Comparison of ENCODE assay signal across 18 mouse cellular contexts in the genomic region with DNA sequence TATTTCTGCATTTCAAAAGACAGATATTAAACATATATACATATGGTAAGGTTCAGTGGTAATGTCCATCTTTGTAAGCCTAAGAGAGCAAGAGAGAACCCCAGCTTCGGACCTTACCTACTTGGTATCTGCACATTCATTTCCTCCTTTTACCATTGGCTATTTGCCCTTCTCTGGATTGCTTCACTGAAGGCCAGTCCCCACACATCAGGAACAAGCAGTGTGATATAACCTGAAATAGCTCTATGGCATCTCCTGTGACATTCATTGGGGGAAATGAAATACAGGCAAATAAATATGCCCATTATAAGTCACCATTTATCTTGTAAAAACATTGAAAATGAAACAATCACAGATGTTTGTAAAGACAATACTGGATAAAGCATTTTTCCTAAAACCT. TPM values are rescaled to one million over a fixed set of nuclear protein-coding genes. Genes with fewer than 3 reads are reported as not detected.
DNase-seq lines count a peak whose midpoint lies in the region; ATAC-seq and TF ChIP-seq lines count a peak whose summit lies in the region.
"Had no signal": no experiment of that assay in that cellular context is flagged by ENCODE, and none has a peak within 500 bp of the region (broad histone marks: within the 10 kb centered on the region; RNA-seq: fewer than 3 reads in every experiment).

No protein-coding gene starts in this region.

- H3K9ac ChIP-seq in hindbrain, embryonic 12.5 days = peak overlapping the region; percentile 72
- H3K9ac ChIP-seq in midbrain, embryonic 14.5 days (replicated peaks; ENCODE audit: low read length) = peak overlapping the region; percentile 70
- H3K9ac ChIP-seq: lung, embryonic 14.5 days had no signal

- peak overlapping the region; percentile 62; the same call in 1 of the 2 replicates for H3K27ac ChIP-seq in forebrain, embryonic 10.5 days
- peak overlapping the region; percentile 70; the same call in 1 of the 2 replicates for H3K27ac ChIP-seq in hindbrain, embryonic 12.5 days
- peak overlapping the region; percentile 62 for H3K27ac ChIP-seq in midbrain, embryonic 14.5 days (replicated peaks; ENCODE audit: low read depth, low read length)
- H3K27ac ChIP-seq: heart, adult 2 months had no signal

- H3K4me2 ChIP-seq in hindbrain, embryonic 12.5 days (replicated peaks) = peak overlapping the region; percentile 89
- H3K4me2 ChIP-seq in midbrain, embryonic 14.5 days (ENCODE audit: low read length) = peak overlapping the region; percentile 98
- H3K4me2 ChIP-seq: lung, embryonic 14.5 days had no signal

- peaks cover 58% of the 10 kb centered on the region for H3K4me1 ChIP-seq in forebrain, embryonic 10.5 days
- H3K4me1 ChIP-seq in hindbrain, embryonic 12.5 days = peaks cover 9% of the 10 kb centered on the region
- H3K4me1 ChIP-seq in midbrain, embryonic 14.5 days (ENCODE audit: control insufficient read depth, insufficient read depth, low read length) = peaks cover 19% of the 10 kb centered on the region

- H3K9me3 ChIP-seq in forebrain, embryonic 10.5 days = no peaks in the 10 kb centered on the region
- no peaks in the 10 kb centered on the region for H3K9me3 ChIP-seq in hindbrain, embryonic 12.5 days (replicated peaks)
- no peaks in the 10 kb centered on the region for H3K9me3 ChIP-seq in midbrain, embryonic 14.5 days (ENCODE audit: control insufficient read depth, low read length)

- TF ChIP-seq CTCF in brain, embryonic 14.5 days (IDR thresholded peaks at IDR 0.05; ENCODE audit: borderline replicate concordance, extremely low read depth, insufficient read depth, insufficient read length) = no peak

- no peak for TF ChIP-seq POLR2A in brain, embryonic 14.5 days (IDR thresholded peaks at IDR 0.05; ENCODE audit: borderline replicate concordance, extremely low read depth, insufficient read depth, insufficient read length, poor library complexity, severe bottlenecking)

- H3K36me3 ChIP-seq in forebrain, embryonic 10.5 days (replicated peaks) = no peaks in the 10 kb centered on the region
- no peaks in the 10 kb centered on the region for H3K36me3 ChIP-seq in hindbrain, embryonic 12.5 days
- no peaks in the 10 kb centered on the region for H3K36me3 ChIP-seq in midbrain, embryonic 14.5 days (ENCODE audit: control insufficient read depth, insufficient read depth, low read length)
- H3K36me3 ChIP-seq: G1E had no signal

- WGBS in forebrain, embryonic 10.5 days = 7% methylated on average over 1 of the region's 1 CpGs
- 3% methylated on average over 1 of the region's 1 CpGs for WGBS in hindbrain, embryonic 12.5 days
- WGBS in midbrain, embryonic 14.5 days = 0% methylated on average over 1 of the region's 1 CpGs

- intact Hi-C loops in heart, postnatal 25 days (cut with DNase I) = no loop called here

- H3K4me3 ChIP-seq in forebrain, embryonic 10.5 days = peak overlapping the region; percentile 87
- peak overlapping the region; percentile 36 for H3K4me3 ChIP-seq in hindbrain, embryonic 12.5 days
- peak overlapping the region; percentile 96 for H3K4me3 ChIP-seq in midbrain, embryonic 14.5 days (replicated peaks; ENCODE audit: low read depth, low read length)
- H3K4me3 ChIP-seq: heart, adult 2 months had no signal

- peaks cover 99% of the 10 kb centered on the region for H3K27me3 ChIP-seq in forebrain, embryonic 10.5 days (ENCODE audit: poor library complexity, severe bottlenecking)
- H3K27me3 ChIP-seq in hindbrain, embryonic 12.5 days = no peaks in the 10 kb centered on the region
- H3K27me3 ChIP-seq in midbrain, embryonic 14.5 days (ENCODE audit: control insufficient read depth, insufficient read depth, low read length) = no peaks in the 10 kb centered on the region

- DNase-seq in brain, embryonic 14.5 days (ENCODE audit: low read depth) = peak; percentile 79
- DNase-seq in forebrain, embryonic 10.5 days (ENCODE audit: extremely low spot score, low spot score) = no peak
- DNase-seq in midbrain, embryonic 14.5 days = peak; percentile 75
- DNase-seq in kidney, postnatal 10 days = no peak
- DNase-seq in heart, postnatal 25 days (ENCODE audit: low spot score) = no peak
- no peak for DNase-seq in thymus, postnatal 4 days
- DNase-seq in layer of hippocampus, adult 18-20 months (ENCODE audit: low spot score in 2 of 2) = no peak
- DNase-seq: adrenal gland, postnatal 25 days; cerebellum, postnatal 14 days; heart, adult 2 months; heart, postnatal 4 days; kidney, adult 8-10 months; liver; lung, embryonic 14.5 days had no signal

- no peak for ATAC-seq in hindbrain, embryonic 12.5 days (ENCODE audit: low FRiP score)
- no peak for ATAC-seq in midbrain, embryonic 14.5 days (ENCODE audit: low FRiP score, low TSS enrichment)

RNA-seq across cellular contexts. Expression of gene Pou3f2, which starts 3.6 kb away (rescaled TPM):
- polyA plus RNA-seq in brain, embryonic 14.5 days (2012; rRNA removed) = 38.3 and 46.4 TPM in 2 replicates
- polyA plus RNA-seq in forebrain, embryonic 10.5 days (2016; fragmentation: Nextera tagmentation; extraction: Ambion mirVana) = 13.3 and 14.6 TPM in 2 replicates
- 39.0 and 39.6 TPM in 2 replicates for polyA plus RNA-seq in hindbrain, embryonic 12.5 days (2016; fragmentation: Nextera tagmentation; extraction: Ambion mirVana)
- polyA plus RNA-seq in midbrain, embryonic 14.5 days (2014; fragmentation: Nextera tagmentation; extraction: Ambion mirVana) = 46.9 and 58.4 TPM in 2 replicates
- not detected for total RNA-seq in heart, postnatal 25 days (2021)
- total RNA-seq in layer of hippocampus, adult 18-20 months (2021) = 10 to 100 TPM in 1 of 2 experiments, 1 to 10 TPM in 1; 9.7 to 10.6 TPM
- total RNA-seq: heart, adult 2 months; heart, postnatal 4 days; megakaryocyte, adult 5-6 weeks; neutrophil, adult 5-6 weeks had no signal
- polyA plus RNA-seq: G1E; heart, adult 2 months; lung, embryonic 14.5 days had no signal

Comparison
In these comparisons a context has a peak if more than half of its experiments do, and no peak if none do; other contexts are left out.
1. DNase-seq: peak in brain, embryonic 14.5 days (single experiment) and midbrain, embryonic 14.5 days (single experiment); none in forebrain, embryonic 10.5 days (single experiment), kidney, postnatal 10 days (single experiment), heart, postnatal 25 days (single experiment), thymus, postnatal 4 days (single experiment) and layer of hippocampus, adult 18-20 months (0 of 2).
2. H3K4me3 ChIP-seq: peak in every context shown above with its lines; median percentile 96 in midbrain, embryonic 14.5 days; 87 in forebrain, embryonic 10.5 days; 36 in hindbrain, embryonic 12.5 days.
3. Peak in every context shown above with its lines, with median percentiles within 50 percentile points of each other: H3K27ac ChIP-seq.